Mouse (Mus musculus): ENCODE results near the gene Rem1.

The Rem1 gene

GRCm38 (mm10) chr2:152629904-152630303 is 3.2 kb downstream of the Rem1 start:
- DNase-seq = no peak

DNA sequence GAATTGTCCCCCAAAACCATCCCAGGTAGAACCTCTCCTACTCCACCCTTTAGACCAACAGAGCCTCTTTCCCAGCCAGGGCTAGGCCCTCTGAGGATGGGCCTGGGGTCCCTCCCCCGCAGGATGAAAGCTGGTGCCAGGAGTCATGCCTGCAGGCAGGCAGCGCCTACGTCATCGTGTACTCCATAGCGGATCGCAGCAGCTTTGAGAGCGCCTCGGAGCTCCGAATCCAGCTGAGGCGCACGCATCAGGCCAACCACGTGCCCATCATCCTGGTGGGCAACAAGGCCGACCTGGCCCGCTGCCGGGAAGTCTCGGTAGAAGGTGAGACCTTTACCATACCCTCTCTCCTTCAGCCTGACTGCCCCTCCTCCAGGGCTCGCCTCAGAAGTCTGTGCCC is 6.6 kb downstream of the Rem1 start:
- no peak for DNase-seq

- DNase-seq = no peak
Observed at GRCm38 (mm10) chr2:152634311-152634710, 7.6 kb downstream of the Rem1 start.

DNA sequence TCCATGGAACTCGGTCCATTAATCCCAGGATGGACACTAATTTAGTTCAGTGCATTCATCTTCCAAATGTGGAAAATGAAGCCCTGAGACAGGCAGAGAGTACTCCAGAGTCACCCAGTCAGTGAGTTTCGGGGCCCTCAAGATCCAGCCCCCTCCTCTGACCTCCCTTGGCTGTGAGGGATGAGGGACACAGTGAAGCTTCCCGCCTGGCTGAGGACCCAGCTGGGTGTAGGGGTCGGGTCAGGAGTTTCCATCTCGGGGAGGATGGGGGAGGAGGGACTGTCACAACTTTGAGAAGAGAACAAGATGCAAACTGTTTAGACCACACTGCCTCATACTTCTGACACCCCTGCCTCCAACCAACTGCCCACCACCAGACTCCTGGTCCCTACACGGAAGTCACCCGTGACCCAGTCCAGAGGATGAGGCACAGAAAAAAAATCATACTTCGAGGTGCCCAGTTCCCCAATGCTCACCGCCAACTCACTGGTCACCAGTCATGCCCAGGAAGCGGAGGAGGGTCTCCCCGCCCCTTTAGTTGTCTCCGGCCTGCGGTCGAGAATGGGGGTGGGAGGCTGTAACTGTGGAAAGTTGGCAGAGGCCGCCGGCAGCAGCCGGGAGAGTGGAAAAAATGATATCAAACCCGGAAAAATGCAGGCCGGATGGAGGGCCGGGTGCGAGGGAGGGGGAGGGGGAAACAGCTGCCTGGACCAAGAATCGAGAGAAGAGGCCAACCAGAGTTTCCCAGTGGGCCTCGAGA is 9.7 kb downstream of the Rem1 start:
- peak; percentile 68 for DNase-seq

DNA sequence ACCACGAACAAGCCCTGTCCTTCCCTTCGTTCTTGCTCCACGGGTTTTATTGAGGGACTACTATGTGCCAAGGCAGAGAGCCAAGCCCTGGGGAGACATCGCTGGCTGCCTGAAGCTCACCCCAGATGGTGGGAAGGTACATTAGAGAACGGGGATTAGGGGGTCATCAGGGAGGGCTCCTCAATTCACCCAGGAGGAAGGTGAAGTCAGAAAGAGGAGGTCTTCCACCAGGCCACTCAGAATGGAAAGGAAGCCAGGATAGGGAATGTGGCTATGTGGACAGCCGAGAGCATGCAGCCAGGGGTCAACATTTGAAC is 10.2 kb downstream of the Rem1 start:
- DNase-seq = no peak

DNA sequence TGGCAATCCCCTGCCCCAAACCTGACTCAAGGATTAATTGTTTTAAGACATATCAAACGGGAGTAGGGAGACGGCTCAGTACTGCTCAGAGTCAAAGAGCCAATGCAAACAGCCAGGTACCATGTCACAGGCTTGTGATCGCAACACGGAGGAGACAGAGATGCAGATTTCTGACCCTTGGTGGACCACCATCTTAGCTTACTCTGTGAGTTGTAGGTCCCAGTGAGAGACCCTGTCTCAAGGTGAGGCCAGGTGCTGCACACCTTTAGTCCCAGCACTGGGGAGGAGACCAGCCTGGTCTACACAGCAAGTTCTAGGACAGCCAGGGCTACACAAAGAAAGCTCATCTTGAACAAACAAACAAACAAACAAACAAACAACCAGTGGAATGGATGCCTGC is 10.6 kb downstream of the Rem1 start:
- no peak for DNase-seq

- no peak for DNase-seq
Observed at GRCm38 (mm10) chr2:152638865-152639264, 12.1 kb downstream of the Rem1 start.

- DNase-seq = peak; percentile 62
Observed at GRCm38 (mm10) chr2:152639406-152640113, 12.8 kb downstream of the Rem1 start.

GRCm38 (mm10) chr2:152652901-152653620 is 26.3 kb downstream of the Rem1 start:
- peak; percentile 57 for DNase-seq

DNA sequence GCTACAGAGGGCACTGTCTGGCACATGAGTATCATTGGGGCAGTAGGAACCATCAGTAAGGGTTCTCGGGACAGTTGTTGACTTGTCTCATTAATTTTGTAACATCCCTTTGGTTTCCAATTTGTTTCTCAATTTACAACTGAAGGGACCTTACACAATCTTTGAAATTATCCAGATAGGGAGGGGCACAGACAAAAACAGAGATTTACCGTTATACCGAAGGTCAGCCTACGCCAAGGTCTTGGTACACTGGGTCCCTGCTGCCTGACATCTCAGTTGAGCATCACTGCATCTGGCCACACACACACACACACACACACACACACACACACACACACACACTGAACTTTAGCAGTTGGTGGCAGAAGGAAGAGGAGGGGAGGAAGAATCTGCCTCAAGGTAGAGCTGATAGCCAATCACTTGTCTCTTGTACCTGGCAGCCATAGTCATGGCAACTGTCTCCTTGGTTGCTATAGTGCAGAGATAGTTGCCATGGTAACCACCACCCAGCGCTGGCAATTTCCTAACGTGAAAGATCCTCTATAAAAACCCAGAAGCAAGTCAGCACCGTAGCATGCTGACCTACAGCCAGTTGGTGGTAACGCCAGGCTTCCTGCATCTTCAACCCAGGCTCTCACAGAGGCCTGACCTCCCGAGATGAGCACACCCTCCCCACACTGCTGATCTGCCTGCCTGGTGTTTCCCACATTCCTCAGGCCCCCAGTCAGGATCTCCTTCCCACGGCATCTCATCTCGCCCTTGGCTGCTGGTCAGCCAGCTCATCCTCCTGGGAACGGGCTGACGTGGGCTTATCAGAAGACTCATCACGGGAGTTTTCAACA is 27.3 kb downstream of the Rem1 start:
- no peak for DNase-seq

DNA sequence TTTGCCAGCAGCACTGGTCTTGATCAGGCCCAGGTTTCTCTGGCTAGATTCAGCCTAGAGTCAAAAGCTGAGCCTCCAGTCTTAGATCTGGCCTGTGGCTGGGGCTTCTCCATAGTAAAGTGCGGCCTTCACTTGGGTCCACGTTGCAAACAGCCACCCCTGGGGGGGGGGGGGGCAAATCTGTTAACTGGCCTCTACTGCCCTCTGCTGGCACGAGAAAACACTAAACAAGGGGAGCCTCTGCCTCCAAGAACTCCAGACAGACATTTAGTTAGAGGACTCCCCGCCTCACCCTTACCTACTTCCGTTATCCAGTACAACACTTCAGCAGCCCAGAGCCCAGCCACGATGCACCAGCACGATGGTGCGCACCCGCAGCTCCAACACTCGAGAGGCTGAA is 30.6 kb downstream of the Rem1 start:
- DNase-seq = peak; percentile 34

- peak; percentile 32 for DNase-seq
Observed at GRCm38 (mm10) chr2:152661163-152661562, 34.4 kb downstream of the Rem1 start.

- peak; percentile 85 for DNase-seq
Observed at GRCm38 (mm10) chr2:152666191-152666590, 39.4 kb downstream of the Rem1 start.

DNA sequence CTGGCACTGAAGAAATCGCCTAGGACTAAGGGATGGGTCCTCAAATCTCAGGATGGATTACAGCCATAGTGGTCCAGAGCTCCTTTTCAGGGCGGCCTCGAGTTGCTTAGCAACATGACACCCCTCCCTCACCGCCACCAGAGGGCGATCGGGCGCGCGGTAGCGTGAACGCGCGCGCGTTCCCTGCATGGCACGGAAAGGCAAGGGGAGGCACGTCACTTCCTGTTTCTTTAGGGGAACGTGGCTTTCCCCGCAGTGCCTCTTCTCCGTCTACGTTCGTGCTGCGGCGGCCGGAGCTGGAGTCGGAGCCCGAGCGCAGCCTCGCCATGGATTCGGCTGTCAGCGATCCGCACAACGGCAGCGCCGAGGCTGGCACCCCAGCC is 42.5 kb downstream of the Rem1 start, which contains the start of gene H13:
H13 (plus strand) TSS at position 206 of the 383 bp plus-strand sequence.
- peak; percentile 92 for DNase-seq

- DNase-seq = no peak
Observed at GRCm38 (mm10) chr2:152669639-152670484, 43.1 kb downstream of the Rem1 start.

- no peak for DNase-seq
Observed at GRCm38 (mm10) chr2:152670983-152671641, 44.4 kb downstream of the Rem1 start.

GRCm38 (mm10) chr2:152671642-152671999 is 44.9 kb downstream of the Rem1 start:
- DNase-seq = peak; percentile 42

GRCm38 (mm10) chr2:152672166-152672565 is 45.4 kb downstream of the Rem1 start:
- no peak for DNase-seq

DNA sequence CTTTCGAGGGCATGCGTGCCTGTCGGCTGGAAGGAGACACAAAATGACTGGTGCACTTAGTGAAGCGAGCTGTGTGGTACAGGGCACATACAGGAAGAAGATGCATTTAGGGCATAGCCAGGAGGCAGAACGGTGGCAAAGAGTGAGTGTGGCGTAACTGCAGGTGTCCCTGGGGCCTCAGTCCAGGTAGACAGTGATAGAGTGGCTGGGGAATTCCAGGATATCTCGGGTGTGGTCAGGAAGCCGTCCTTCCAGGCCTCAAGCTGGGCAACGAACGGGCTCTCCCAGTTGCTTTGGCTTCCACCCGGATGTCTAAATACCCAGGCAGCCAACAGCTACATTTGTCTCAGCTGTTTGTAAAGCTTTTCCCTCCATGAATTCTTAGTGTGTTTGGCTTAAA is 47.4 kb downstream of the Rem1 start:
- no peak for DNase-seq

DNA sequence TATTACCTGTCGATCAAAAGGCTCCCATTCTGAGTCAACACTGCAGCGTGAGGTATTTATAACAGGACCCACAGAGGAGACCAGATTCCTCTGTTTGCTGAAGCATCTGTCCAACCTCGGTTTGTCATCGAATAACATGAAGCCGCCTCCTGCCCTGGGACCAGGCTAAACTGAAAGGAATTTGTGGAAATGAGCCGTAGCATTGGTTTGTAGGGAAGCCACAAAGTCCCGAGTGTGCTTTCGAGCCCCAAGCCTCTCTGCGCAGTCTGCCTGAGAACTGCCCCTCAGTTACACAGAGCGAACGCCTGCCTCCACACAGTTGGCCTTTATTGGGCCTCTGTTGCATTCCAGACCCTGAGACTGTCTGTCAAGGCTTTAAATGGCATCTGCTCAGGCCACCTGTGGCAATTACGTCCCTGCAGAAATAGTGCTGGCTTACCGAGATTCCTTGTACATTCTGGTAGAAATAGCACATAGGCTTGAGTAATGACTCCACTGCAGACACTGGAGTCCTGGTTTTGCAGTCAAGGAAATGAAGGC is 48.6 kb downstream of the Rem1 start:
- no peak for DNase-seq

- peak; percentile 59 for DNase-seq
Observed at GRCm38 (mm10) chr2:152678302-152678701, 51.6 kb downstream of the Rem1 start.

Measured in kidney, adult 9 months (tissue).